Mouse (Mus musculus): Measurements from ENCODE around the gene Ccr4. TPM values are rescaled to one million over a fixed set of nuclear protein-coding genes. Genes with fewer than 3 reads are reported as not detected.

Ccr4 gene
- not detected for total RNA-seq (2023)

DNA sequence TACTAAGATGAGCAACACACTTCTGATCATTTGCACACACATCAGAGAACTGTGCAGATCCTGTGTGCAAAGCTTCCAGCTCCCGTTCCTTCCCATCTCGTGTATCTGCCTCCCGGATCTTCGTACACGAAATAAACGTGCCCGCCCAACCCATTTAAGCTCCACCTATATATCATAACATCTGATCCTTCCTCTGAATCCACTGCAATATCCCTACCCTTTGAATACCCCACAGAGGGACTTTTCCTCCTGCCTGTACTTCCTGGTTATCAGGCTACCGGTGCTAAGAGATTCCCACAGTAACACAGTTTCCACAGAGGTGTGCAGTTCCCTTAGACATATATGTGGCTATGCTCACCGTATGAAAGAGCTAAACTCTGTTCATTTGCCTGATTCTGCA, at the start of gene Ccr4:
Ccr4 (minus strand) TSS at position 101 of the 400 bp plus-strand sequence.

GRCm38 (mm10) chr9:114515364-114515763, 10.6 kb upstream of the Ccr4 start, which contains the start of gene C130032M10Rik:
Gene C130032M10Rik (plus strand): TSS chr9:114515697.

Other genes starting within 250 kb of the Ccr4 start
- not detected for gene Bcl2a1c, start 174.8 kb downstream of the Ccr4 start, total RNA-seq (2023)
- gene Crtap, start 114.2 kb downstream of the Ccr4 start, total RNA-seq (2023): 1 to 10 TPM; 4.7 to 8.2 TPM
- gene Glb1, start 103.8 kb downstream of the Ccr4 start, total RNA-seq (2023): 10 to 100 TPM; 17.3 to 19.9 TPM
- 1 to 10 TPM; 6.7 to 7.9 TPM for gene Tmppe, start 103.8 kb downstream of the Ccr4 start, total RNA-seq (2023)
- not detected for gene C130032M10Rik, start 10.8 kb upstream of the Ccr4 start, total RNA-seq (2023)
- gene Trim71, start 59.5 kb upstream of the Ccr4 start, total RNA-seq (2023): not detected
- gene Cnot10, start 135.3 kb upstream of the Ccr4 start, total RNA-seq (2023): 10 to 100 TPM; 36.9 to 49.2 TPM
- gene Dync1li1, start 183.9 kb upstream of the Ccr4 start, total RNA-seq (2023): 10 to 100 TPM; 38.2 to 47.4 TPM
- 100 to 1,000 TPM; 166 to 190 TPM for gene Cmtm6, start 226.2 kb upstream of the Ccr4 start, total RNA-seq (2023)

Data from neutrophil, adult 83 days (primary cell).